Mouse (Mus musculus): ENCODE measurements at regions not wholly inside any gene's neighbourhood (a gene's known extent, or its start where the extent isn't known, plus 50 kb on each side); places are given as distances from the start of the nearest gene placed in this dataset.

- TF ChIP-seq ZC3H11A (IDR thresholded peaks at IDR 0.05; ENCODE audit: borderline replicate concordance, low read depth, low read length) (no peak), CHD2 (IDR thresholded peaks at IDR 0.05; ENCODE audit: low read depth, low read length) (no peak), MAFK (IDR thresholded peaks at IDR 0.05; ENCODE audit: insufficient read depth, low read depth, low read length) (no peak), HCFC1 (IDR thresholded peaks at IDR 0.05; ENCODE audit: borderline replicate concordance, insufficient read depth, low read length) (no peak), ZNF384 (IDR thresholded peaks at IDR 0.05; ENCODE audit: low read depth, low read length) (no peak)
Measured at GRCm38 (mm10) chrX:51911566-51911965, 61.0 kb downstream of the 1700080O16Rik start.
